Mouse (Mus musculus): ENCODE data around the gene Glp2r.

- no peak for TF ChIP-seq CTCF (conservative IDR thresholded peaks at IDR 0.05; ENCODE audit: insufficient read depth, insufficient read length, low read depth, low read length)
- no peak for TF ChIP-seq POLR2A (IDR thresholded peaks at IDR 0.05; ENCODE audit: low read depth, low read length)
Observed at GRCm38 (mm10) chr11:67733726-67734125, 37.2 kb downstream of the Glp2r start.
